In the genomic region with DNA sequence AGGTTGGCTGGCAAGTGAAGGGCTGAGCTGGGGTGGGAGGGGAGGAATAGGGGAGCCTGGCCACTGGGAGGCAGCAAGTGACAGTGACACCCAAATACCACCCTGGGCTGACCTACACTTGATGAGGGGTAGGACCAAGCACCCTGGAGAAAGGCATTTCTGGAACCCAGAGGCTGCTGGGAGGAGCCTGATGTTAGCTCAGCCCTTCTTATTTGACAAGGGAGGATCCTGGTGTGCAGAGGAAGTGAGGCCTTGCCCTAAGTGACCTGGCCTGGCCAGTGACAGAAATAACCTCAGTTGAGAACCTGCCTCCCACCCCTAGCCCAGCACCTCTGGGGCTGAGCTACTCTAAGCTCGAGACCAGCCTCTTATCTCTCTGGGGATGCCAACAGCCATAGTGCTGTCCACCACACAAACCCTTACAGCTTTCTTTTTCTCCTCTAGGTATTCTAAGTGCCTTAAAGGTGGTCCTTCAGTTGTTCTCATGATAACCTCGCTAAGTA, we compare ENCODE assay signal across 16 mouse cellular contexts. TPM values are rescaled to one million over a fixed set of nuclear protein-coding genes. Genes with fewer than 3 reads are reported as not detected.
DNase-seq lines count a peak whose midpoint lies in the region; ATAC-seq and TF ChIP-seq lines count a peak whose summit lies in the region.
"Had no signal": no experiment of that assay in that cellular context is flagged by ENCODE, and none has a peak within 500 bp of the region (broad histone marks: within the 10 kb centered on the region; RNA-seq: fewer than 3 reads in every experiment).

No protein-coding gene starts in this region.

- dilution Hi-C loops in CH12.LX (cut with MboI; ENCODE audit: extremely low pct_ligation_motif_present, extremely low pct_unique_long_range_greater_than_20kb, low sequenced_read_pairs) = no loop called here

- no peaks in the 10 kb centered on the region for H3K79me2 ChIP-seq in CH12.LX (replicated peaks; ENCODE audit: control insufficient read depth, extremely low read depth, insufficient read depth, poor library complexity, severe bottlenecking)

- in situ Hi-C loops in CH12.LX (cut with MboI; ENCODE audit: low pct_ligation_motif_present, low pct_unique_long_range_greater_than_20kb, low sequenced_read_pairs) = loop anchor here (10.0 kb wide), 1 partner anchor 120 kb away; no protein-coding TSS in a partner anchor

- peak overlapping the region; percentile 11 for H3K9ac ChIP-seq in heart, embryonic 14.5 days (ENCODE audit: low read length)
- no peak overlapping the region for H3K9ac ChIP-seq in CH12.LX (ENCODE audit: insufficient read depth, low read depth)
- H3K9ac ChIP-seq: embryonic facial prominence, embryonic 15.5 days; limb, embryonic 13.5 days; midbrain, embryonic 15.5 days had no signal

- TF ChIP-seq EP300 in CH12.LX (IDR thresholded peaks at IDR 0.05; ENCODE audit: low read length) = no peak

- no peaks in the 10 kb centered on the region for H3K9me3 ChIP-seq in heart, embryonic 14.5 days (ENCODE audit: control insufficient read depth, low read length)
- H3K9me3 ChIP-seq in CH12.LX (replicated peaks; ENCODE audit: low read length) = no peaks in the 10 kb centered on the region
- H3K9me3 ChIP-seq: embryonic facial prominence, embryonic 15.5 days; limb, embryonic 13.5 days; midbrain, embryonic 15.5 days had no signal

- no peak; the same call in 1 of the 2 replicates for TF ChIP-seq RAD21 in CH12.LX (IDR thresholded peaks at IDR 0.05; ENCODE audit: low read depth, low read length)

- no peak for ATAC-seq in heart, embryonic 14.5 days (ENCODE audit: insufficient number of reproducible peaks, insufficient read depth, low FRiP score, low read depth)
- ATAC-seq in monocyte, adult 5-6 weeks (replicated peaks; ENCODE audit: insufficient number of reproducible peaks, low FRiP score, low TSS enrichment, poor library complexity, severe bottlenecking) = peak; percentile 33
- ATAC-seq: forebrain, embryonic 16.5 days; midbrain, embryonic 15.5 days had no signal

- 32% methylated on average over 2 of the region's 2 CpGs for WGBS in heart, embryonic 14.5 days

- no peak for TF ChIP-seq POLR2A in CH12.LX (IDR thresholded peaks at IDR 0.05; ENCODE audit: low read depth, low read length)

- H3K4me3 ChIP-seq in heart, embryonic 14.5 days (ENCODE audit: control insufficient read depth in 1 of 2, insufficient read depth in 1 of 2, low read depth in 1 of 2, low read length in 2 of 2) = no peak overlapping the region
- H3K4me3 ChIP-seq in CH12.LX (replicated peaks in 1 of 3; ENCODE audit: low read depth in 2 of 3, low read length in 2 of 3, poor library complexity in 1 of 3) = no peak overlapping the region
- H3K4me3 ChIP-seq: embryonic facial prominence, embryonic 15.5 days; limb, embryonic 13.5 days; midbrain, embryonic 15.5 days had no signal

- 0 out of 4 replicates have a peak, but pooled peaks of 1 of the 2 experiments have one; percentile 3 for TF ChIP-seq CTCF in CH12.LX (conservative IDR thresholded peaks at IDR 0.05 in 1 of 2, IDR thresholded peaks at IDR 0.05 in 1 of 2; ENCODE audit: low read depth in 2 of 2, low read length in 2 of 2)

- peak overlapping the region; percentile 15 to 23; a peak in 3 of 4 replicates for H3K27ac ChIP-seq in heart, embryonic 14.5 days (replicated peaks in 1 of 2; ENCODE audit: control insufficient read depth in 1 of 2, insufficient read depth in 1 of 2, low read depth in 2 of 2, low read length in 2 of 2)
- H3K27ac ChIP-seq in CH12.LX (ENCODE audit: insufficient read depth, low read depth) = no peak overlapping the region
- H3K27ac ChIP-seq: embryonic facial prominence, embryonic 15.5 days; limb, embryonic 13.5 days; midbrain, embryonic 15.5 days had no signal

- H3K36me3 ChIP-seq in heart, embryonic 14.5 days (ENCODE audit: control insufficient read depth, insufficient read depth, low read length) = peaks cover 86% of the 10 kb centered on the region
- peaks cover 41 to 89% of the 10 kb centered on the region in 2 experiments for H3K36me3 ChIP-seq in CH12.LX (replicated peaks in 1 of 2; ENCODE audit: control insufficient read depth in 1 of 2, insufficient read depth in 1 of 2, low read length in 1 of 2)
- H3K36me3 ChIP-seq: midbrain, embryonic 15.5 days had no signal

- H3K4me1 ChIP-seq in heart, embryonic 14.5 days (ENCODE audit: control insufficient read depth in 2 of 2, insufficient read depth in 2 of 2, low read length in 2 of 2) = peaks cover 65 to 90% of the 10 kb centered on the region in 2 experiments
- peaks cover 24 to 82% of the 10 kb centered on the region in 2 experiments for H3K4me1 ChIP-seq in CH12.LX (ENCODE audit: control insufficient read depth in 1 of 2, insufficient read depth in 2 of 2)
- H3K4me1 ChIP-seq: midbrain, embryonic 15.5 days had no signal

- H3K27me3 ChIP-seq in heart, embryonic 14.5 days (ENCODE audit: control insufficient read depth, insufficient read depth, low read length) = no peaks in the 10 kb centered on the region
- no peaks in the 10 kb centered on the region for H3K27me3 ChIP-seq in CH12.LX (replicated peaks)
- H3K27me3 ChIP-seq: embryonic facial prominence, embryonic 15.5 days; limb, embryonic 13.5 days; midbrain, embryonic 15.5 days had no signal

- H3K4me2 ChIP-seq in heart, embryonic 14.5 days (ENCODE audit: low read length) = no peak overlapping the region
- no peak overlapping the region for H3K4me2 ChIP-seq in CH12.LX (ENCODE audit: insufficient read depth, low read depth, poor library complexity, severe bottlenecking)
- H3K4me2 ChIP-seq: embryonic facial prominence, embryonic 15.5 days; limb, embryonic 13.5 days; midbrain, embryonic 15.5 days had no signal

- no peak for DNase-seq in heart, adult 18-20 months
- DNase-seq in CH12.LX (ENCODE audit: extremely low read depth) (no peak), liver (peak; percentile 42)
- no peak for DNase-seq in right cerebral cortex, postnatal 14 days
- no peak for DNase-seq in layer of hippocampus, postnatal 14 days (ENCODE audit: low spot score in 2 of 2)
- no peak for DNase-seq in right cerebral cortex, adult 18-20 months
- DNase-seq: adrenal gland, postnatal 10 days; cerebellum, postnatal 25 days; gastrocnemius, postnatal 14 days; kidney, postnatal 14 days had no signal

TF ChIP-seq in CH12.LX, 34 proteins besides CTCF, POLR2A, EP300 and RAD21:
- TF ChIP-seq POLR2AphosphoS2 (IDR thresholded peaks at IDR 0.05; ENCODE audit: low read depth, low read length) = no peak
- no peak for TF ChIP-seq JUND (conservative IDR thresholded peaks at IDR 0.05; ENCODE audit: low read depth, low read length)
- TF ChIP-seq MEF2A (IDR thresholded peaks at IDR 0.05; ENCODE audit: borderline replicate concordance, low read depth, low read length) = peak; percentile 37; the same call in 1 of the 2 replicates
- no peak for TF ChIP-seq NRF1 (IDR thresholded peaks at IDR 0.05; ENCODE audit: low read depth, low read length)
- no peak for TF ChIP-seq GABPA (IDR thresholded peaks at IDR 0.05; ENCODE audit: insufficient replicate concordance, low read depth, low read length)

RNA-seq across cellular contexts. Expression of a gene that starts 16.3 kb away (rescaled TPM):
- 159 and 166 TPM in 2 replicates for polyA plus RNA-seq in heart, embryonic 14.5 days (2014; fragmentation: Nextera tagmentation; extraction: Ambion mirVana)
- total RNA-seq in heart, adult 18-20 months (2021) = 10 to 100 TPM; 12.2 to 13.5 TPM
- total RNA-seq in CH12.LX (2012; rRNA removed) (26.8 and 46.2 TPM in 2 replicates), CH12.LX (2014; rRNA removed) (55.3 and 64.9 TPM in 2 replicates)
- 30.5 and 33.4 TPM in 2 replicates for polyA plus RNA-seq in CH12.LX (2012; ENCODE audit: insufficient read length, low read depth)
- 25.2 to 35.8 TPM (median 30.1 TPM) in 3 replicates for total RNA-seq in monocyte, adult 5-6 weeks (2017)
- total RNA-seq in layer of hippocampus, postnatal 14 days (2021) = 100 to 1,000 TPM in 1 of 2 experiments, 10 to 100 TPM in 1; 89.7 to 110 TPM

RNA-seq across cellular contexts. Expression of a gene that starts 49.2 kb away (rescaled TPM):
- 11.2 and 12.0 TPM in 2 replicates for polyA plus RNA-seq in heart, embryonic 14.5 days (2014; fragmentation: Nextera tagmentation; extraction: Ambion mirVana)
- 10 to 100 TPM; 20.0 to 23.4 TPM for total RNA-seq in heart, adult 18-20 months (2021)
- total RNA-seq in CH12.LX (2012; rRNA removed) (4.6 and 4.7 TPM in 2 replicates), CH12.LX (2014; rRNA removed) (2.3 and 3.2 TPM in 2 replicates)
- 3.8 and 4.0 TPM in 2 replicates for polyA plus RNA-seq in CH12.LX (2012; ENCODE audit: insufficient read length, low read depth)
- total RNA-seq in monocyte, adult 5-6 weeks (2017) = 6.1 to 7.5 TPM (median 6.9 TPM) in 3 replicates
- 10 to 100 TPM in 1 of 2 experiments, 1 to 10 TPM in 1; 7.3 to 11.0 TPM for total RNA-seq in layer of hippocampus, postnatal 14 days (2021)
